Mouse (Mus musculus) hindbrain, postnatal 0 days (tissue): ENCODE data around the gene Poglut1. TPM values are rescaled to one million over a fixed set of nuclear protein-coding genes. Genes with fewer than 3 reads are reported as not detected.

Source experiments
- ATAC-seq: fragments of 200-750 bp; cut with Nextera tagmentation; 2 replicates; pipeline ENCODE4 v1.8.0; 2017; ENCODE audit warnings: mild to moderate bottlenecking, moderate TSS enrichment, moderate library complexity
- DNase-seq: peaks from one replicate; pipeline ENCODE4 v3.0.0-alpha.2; 2015; ENCODE audit warnings: low spot score
- H3K27ac ChIP-seq: fragments of 300-500 bp; sonication (generic); 2 replicates; pipeline ENCODE4 v1.5.1; 2014; ENCODE audit warnings: mild to moderate bottlenecking
- H3K27me3 ChIP-seq: fragments of 300-500 bp; sonication (generic); 2 replicates; pipeline ENCODE4 v1.6.1; 2014; ENCODE audit warnings: low read length, mixed read lengths; ENCODE audit not compliant: insufficient read depth
- H3K36me3 ChIP-seq: fragments of 300-500 bp; sonication (generic); 2 replicates; pipeline ENCODE4 v1.6.1; 2014; ENCODE audit warnings: low read length, mixed read lengths; ENCODE audit not compliant: insufficient read depth
- H3K4me1 ChIP-seq: fragments of 300-500 bp; sonication (generic); 2 replicates; pipeline ENCODE4 v1.6.1; 2014; ENCODE audit warnings: antibody characterized with exemption, low read length, mixed read lengths; ENCODE audit not compliant: insufficient read depth
- H3K4me2 ChIP-seq: fragments of 300-500 bp; sonication (generic); 2 replicates; pipeline ENCODE4 v1.6.1; 2014; ENCODE audit warnings: low read depth, mild to moderate bottlenecking, low read length, moderate library complexity, mixed read lengths
- H3K4me3 ChIP-seq: fragments of 300-500 bp; sonication (generic); 2 replicates; pipeline ENCODE4 v1.5.1; 2014; ENCODE audit warnings: low read length
- H3K9ac ChIP-seq: fragments of 300-500 bp; sonication (generic); replicated peaks from 2 replicates; pipeline ENCODE4 v1.6.1; 2014; ENCODE audit warnings: mild to moderate bottlenecking, low read length, moderate library complexity, mixed read lengths
- H3K9me3 ChIP-seq: fragments of 300-500 bp; sonication (generic); 2 replicates; pipeline ENCODE4 v1.6.1; 2016; ENCODE audit warnings: low read length, mixed read lengths
- CTCF ChIP-seq: IDR thresholded peaks from 2 replicates; pipeline ENCODE4 v1.5.1; 2016; ENCODE audit warnings: antibody characterized with exemption, control low read depth, low read depth
- WGBS: fragments of 180-500 bp; shearing (Covaris S2); extraction: QIAGEN DNeasy Blood & Tissue Kit; methylation state at CpG from one replicate; pipeline ENCODE4 v1.1.7; 2014; 5-methylcytosine and 5-hydroxymethylcytosine counted together
- polyA plus RNA-seq: library from polyadenylated mRNA; unstranded; fragments of >200 nt; fragmentation: Nextera tagmentation; extraction: Ambion mirVana; gene quantifications from 2 replicates; pipeline ENCODE4 v1.2.1, GENCODE M21; 2015
- total RNA-seq: library from RNA; depleted of rRNA; stranded (reverse); fragments of >200 nt; gene quantifications from 2 replicates; pipeline ENCODE4 v1.2.3, GENCODE M21; 2014; rRNA removed

The Poglut1 gene
- total and polyA plus RNA-seq, 2 experiments from 2014 or later: 37.1 to 48.5 TPM

GRCm38 (mm10) chr16:38475681-38476311, 74.3 kb downstream of the Poglut1 start:
- H3K27me3 ChIP-seq: no peaks in the 10 kb centered on the region
- ATAC-seq (0 out of 2 replicates have a peak, but pooled peaks have one; percentile 10), DNase-seq (no peak)
- no peaks in the 10 kb centered on the region for H3K36me3 ChIP-seq
- no peaks in the 10 kb centered on the region for H3K4me1 ChIP-seq
- peak overlapping the region; percentile 48; the same call in 1 of the 2 replicates for H3K27ac ChIP-seq
- no peak for TF ChIP-seq CTCF
- WGBS: 53% methylated on average over 4 of the region's 4 CpGs
- peak overlapping the region; percentile 65 for H3K4me2 ChIP-seq
- H3K9me3 ChIP-seq: no peaks in the 10 kb centered on the region
- H3K9ac ChIP-seq: no peak overlapping the region
- no peak overlapping the region; the same call in 1 of the 2 replicates for H3K4me3 ChIP-seq

Other genes starting within 250 kb of the Poglut1 start
- 1.4 TPM in 2 replicates for gene Maats1, start 208.1 kb downstream of the Poglut1 start, total RNA-seq
- 0.86 and 1.4 TPM in 2 replicates for gene Maats1, start 208.1 kb downstream of the Poglut1 start, polyA plus RNA-seq
- gene Cox17, start 203.3 kb downstream of the Poglut1 start, total RNA-seq: 12.2 and 24.5 TPM in 2 replicates
- gene Cox17, start 203.3 kb downstream of the Poglut1 start, polyA plus RNA-seq: 78.5 and 90.1 TPM in 2 replicates
- not detected in 2 replicates for gene Gm21987, start 203.2 kb downstream of the Poglut1 start, total RNA-seq
- not detected in 2 replicates for gene Gm21987, start 203.2 kb downstream of the Poglut1 start, polyA plus RNA-seq
- gene Popdc2, start 188.0 kb downstream of the Poglut1 start, total RNA-seq: 0.10 and 0.40 TPM in 2 replicates
- 0.83 and 1.0 TPM in 2 replicates for gene Popdc2, start 188.0 kb downstream of the Poglut1 start, polyA plus RNA-seq
- gene Pla1a, start 117.1 kb downstream of the Poglut1 start, total RNA-seq: 0.36 and 1.7 TPM in 2 replicates
- gene Pla1a, start 117.1 kb downstream of the Poglut1 start, polyA plus RNA-seq: 1.0 and 1.3 TPM in 2 replicates
- gene Adprh, start 97.6 kb downstream of the Poglut1 start, total RNA-seq: 47.0 and 51.2 TPM in 2 replicates
- gene Adprh, start 97.6 kb downstream of the Poglut1 start, polyA plus RNA-seq: 131 and 134 TPM in 2 replicates
- 0.16 and 0.43 TPM in 2 replicates for gene Cd80, start 94.7 kb downstream of the Poglut1 start, total RNA-seq
- 0.24 and 0.32 TPM in 2 replicates for gene Cd80, start 94.7 kb downstream of the Poglut1 start, polyA plus RNA-seq
- gene Timmdc1, start 27.6 kb downstream of the Poglut1 start, total RNA-seq: 18.0 and 24.1 TPM in 2 replicates
- 26.3 and 27.9 TPM in 2 replicates for gene Timmdc1, start 27.6 kb downstream of the Poglut1 start, polyA plus RNA-seq
- 13.5 and 27.2 TPM in 2 replicates for gene Tmem39a, start 8.4 kb upstream of the Poglut1 start, total RNA-seq
- gene Tmem39a, start 8.4 kb upstream of the Poglut1 start, polyA plus RNA-seq: 15.4 and 17.6 TPM in 2 replicates
- 12.7 and 14.9 TPM in 2 replicates for gene Arhgap31, start 163.0 kb upstream of the Poglut1 start, total RNA-seq
- gene Arhgap31, start 163.0 kb upstream of the Poglut1 start, polyA plus RNA-seq: 4.6 and 4.8 TPM in 2 replicates
- gene B4galt4, start 192.0 kb upstream of the Poglut1 start, total RNA-seq: 25.8 and 31.6 TPM in 2 replicates
- gene B4galt4, start 192.0 kb upstream of the Poglut1 start, polyA plus RNA-seq: 30.2 and 31.7 TPM in 2 replicates